Mouse (Mus musculus): ENCODE data around the gene Gpsm2.
"Not testable (repeated sequence)": the region's sequence is repeated elsewhere in the genome, so short reads cannot be mapped to it uniquely, and the experiment has no call there.

The Gpsm2 gene

DNA sequence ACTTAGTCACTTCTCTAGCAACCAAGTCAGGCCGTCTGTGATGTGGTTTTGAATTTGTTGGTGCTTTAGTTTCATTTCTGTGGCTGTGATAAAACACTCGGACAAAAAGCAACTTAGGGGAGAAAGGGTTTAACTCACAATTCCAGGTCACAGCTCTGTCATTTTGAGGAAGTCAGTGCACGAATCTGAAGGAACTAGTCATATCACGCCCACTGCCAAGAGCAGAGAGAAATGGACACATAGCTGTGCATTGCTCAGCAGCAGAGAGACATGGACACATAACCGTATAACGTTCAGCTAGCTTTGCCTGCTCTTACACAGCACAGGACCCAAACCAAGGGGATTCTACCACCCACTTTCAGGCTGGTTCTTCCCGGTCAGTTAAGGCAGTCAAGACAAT is 4.3 kb upstream of the Gpsm2 start:
- peak; percentile 24 for DNase-seq (ENCODE audit: low read depth)

DNA sequence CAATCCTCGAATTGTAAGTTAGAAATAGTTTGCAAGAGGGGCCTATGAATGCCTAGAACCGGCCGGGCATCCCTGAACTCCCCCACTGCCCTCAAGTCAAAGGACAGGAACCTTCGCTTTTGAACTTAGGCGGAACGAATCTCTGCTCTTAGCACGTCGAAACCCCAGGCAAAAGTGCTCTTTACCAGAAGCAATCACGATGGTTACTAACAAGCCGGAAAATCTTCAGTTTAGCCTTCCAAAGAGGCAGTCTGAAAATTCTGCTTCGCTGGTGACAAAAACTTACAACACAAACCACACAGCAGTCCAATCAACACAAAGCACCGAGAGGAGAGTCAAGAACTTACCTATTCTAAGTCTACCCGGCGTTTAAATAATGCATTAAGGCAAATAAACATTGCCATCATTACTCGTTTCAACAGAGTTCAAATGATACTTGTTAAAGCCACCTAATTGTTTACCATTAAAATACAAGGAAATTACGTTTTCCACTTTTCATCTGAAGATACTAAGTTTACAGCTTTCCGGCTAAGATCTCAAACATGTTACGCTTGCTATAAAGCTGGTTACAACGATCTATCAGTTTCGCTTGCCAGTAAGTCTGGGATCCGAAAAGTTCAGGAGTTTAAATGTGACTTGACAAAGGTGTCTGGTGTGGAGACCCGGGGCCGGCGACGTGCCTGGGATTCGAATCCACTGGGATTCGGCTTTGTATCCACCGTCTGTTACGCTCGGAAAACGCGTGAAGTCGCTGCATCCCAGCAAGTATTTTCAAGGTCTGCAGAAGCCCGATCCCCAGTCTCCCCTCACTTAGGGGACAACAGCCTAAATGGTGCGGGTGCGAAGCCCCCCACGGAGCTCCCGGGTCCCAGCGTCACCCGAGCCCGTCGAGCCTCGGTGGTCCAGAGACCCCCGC is 775 bp downstream of the Gpsm2 start:
- DNase-seq (ENCODE audit: low read depth): peak; percentile 26

DNA sequence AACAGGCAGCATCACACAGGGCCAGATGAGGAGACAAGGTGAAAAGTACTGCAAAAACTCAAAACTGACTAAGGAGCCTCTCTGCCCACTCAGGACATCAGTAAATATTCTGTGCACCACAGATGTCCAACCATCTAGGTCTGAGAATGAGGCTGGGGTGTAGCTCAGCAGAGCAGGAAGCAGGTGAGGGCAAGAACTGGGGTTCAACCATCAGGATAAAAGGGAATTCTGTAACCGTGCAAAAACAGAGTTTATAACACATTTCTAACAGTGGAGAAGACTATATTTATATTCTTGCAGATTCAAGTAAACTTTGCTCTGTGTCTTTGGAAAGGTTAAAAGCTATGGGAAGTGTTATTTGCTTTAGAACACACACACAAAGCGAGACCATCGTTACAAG is 2.3 kb downstream of the Gpsm2 start:
- DNase-seq (ENCODE audit: low read depth): no peak

DNA sequence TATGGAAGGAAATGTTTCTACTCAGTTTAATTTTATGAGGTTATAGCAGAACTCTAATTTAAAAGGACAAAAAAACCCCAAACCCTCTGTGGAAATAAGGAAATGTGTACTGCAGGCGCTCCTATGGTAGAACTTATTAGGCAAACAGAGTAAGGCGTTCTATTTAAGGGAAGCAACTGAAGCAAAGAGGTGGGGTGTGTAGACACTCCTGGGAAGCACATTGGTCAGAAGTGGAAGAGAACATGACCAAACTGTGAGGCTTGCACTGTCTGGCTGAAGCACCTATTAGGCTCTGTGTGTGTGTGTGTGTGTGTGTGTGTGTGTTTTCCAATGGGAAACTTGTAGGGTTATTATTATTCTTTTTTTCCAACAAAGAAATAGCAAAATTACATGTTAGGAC is 2.8 kb downstream of the Gpsm2 start:
- DNase-seq (ENCODE audit: low read depth): no peak

DNA sequence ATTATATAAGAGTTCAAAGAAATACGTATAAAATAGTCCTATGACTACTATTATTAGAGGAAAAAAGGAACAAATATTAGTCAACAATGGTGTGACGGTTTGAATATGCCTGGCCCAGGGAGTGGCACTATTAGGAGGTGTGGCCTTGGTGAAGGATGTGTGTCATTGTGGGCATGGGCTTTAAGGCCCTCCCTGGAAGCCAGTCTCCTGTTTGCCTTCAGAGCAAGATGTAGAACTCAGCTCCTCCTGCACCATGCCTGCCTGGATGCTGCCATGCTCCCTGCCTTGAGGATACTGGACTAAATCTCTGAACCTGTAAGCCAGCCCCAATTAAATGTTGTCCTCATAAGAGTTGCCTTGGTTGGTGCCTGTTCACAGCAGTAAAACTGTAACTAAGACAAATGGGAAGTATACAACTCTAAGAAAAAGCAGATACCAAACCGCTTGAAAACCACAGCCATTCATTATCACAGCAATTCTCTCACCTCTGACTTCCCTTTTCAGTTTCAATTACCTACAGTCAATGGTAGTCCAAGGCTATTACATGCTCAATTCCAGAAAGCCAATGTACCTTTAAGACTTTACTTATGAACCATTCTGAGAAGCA is 4.1 kb downstream of the Gpsm2 start:
- peak; percentile 68 for DNase-seq (ENCODE audit: low read depth)

DNA sequence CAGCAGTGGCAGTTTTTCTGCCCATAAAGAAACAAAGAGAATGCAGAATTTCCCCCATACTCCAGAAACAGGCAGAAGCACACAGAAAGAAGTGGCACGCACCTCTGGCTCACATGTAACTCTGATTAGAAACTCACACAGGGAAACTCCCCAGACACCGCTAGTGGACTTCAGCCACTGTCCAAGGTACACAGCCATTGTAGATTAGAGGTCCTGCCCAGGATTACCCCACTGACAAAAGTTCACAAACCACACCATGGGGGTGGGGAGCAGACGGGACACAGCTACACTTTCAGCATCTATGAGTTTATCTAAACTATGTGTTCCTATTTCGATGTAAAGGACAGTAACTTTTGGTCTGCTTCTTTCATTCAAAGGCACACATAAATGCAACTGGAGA is 7.3 kb downstream of the Gpsm2 start:
- no peak for DNase-seq (ENCODE audit: low read depth)

DNA sequence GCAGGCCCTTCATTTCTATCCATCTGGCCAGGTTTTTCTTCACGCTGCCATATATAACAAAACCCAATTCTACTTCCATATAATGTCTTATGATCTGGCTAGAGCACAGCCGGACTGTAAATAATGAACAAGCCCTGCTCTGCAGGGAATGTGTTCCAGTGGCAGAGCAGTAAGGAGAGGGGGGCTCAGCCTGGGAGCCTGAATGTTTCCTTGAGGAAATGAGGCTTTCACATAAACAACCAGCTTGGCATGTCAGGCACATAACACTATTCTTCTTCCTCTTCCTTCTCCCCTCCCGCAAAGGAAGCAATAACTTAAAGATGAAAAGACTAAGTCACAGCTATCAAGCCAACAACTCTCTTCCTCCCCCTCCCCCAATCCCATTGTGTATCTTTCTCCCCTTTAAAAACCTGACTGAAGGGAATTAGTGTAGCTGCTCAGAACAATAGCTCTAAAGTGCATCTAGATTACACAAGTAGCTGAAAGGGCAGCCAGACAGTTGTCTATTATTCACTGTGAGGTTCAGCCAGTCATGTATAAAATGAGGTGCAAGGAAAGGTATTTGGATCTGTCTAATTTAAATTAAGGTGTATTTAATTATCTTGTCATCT is 8.9 kb downstream of the Gpsm2 start:
- DNase-seq (ENCODE audit: low read depth): no peak

DNA sequence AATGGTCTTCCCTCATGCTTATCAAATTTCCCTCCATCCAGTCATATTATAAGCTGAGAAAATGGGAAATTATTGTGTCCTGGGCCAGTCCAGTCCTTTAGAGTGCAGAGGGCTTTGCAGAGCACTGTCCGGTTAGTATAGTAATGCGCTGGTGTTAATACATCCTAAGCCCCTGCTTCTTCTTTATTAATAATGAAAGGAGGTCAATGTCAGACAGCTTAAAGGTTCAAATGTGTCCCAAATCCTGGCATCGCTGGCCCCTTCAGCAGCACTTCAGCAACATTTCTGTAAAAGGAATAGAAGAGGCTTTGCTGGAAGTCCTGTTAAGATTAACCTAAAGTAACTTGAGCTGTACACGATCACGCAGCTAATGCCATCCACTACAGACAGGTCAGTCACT is 10.8 kb downstream of the Gpsm2 start:
- no peak for DNase-seq (ENCODE audit: low read depth)

DNA sequence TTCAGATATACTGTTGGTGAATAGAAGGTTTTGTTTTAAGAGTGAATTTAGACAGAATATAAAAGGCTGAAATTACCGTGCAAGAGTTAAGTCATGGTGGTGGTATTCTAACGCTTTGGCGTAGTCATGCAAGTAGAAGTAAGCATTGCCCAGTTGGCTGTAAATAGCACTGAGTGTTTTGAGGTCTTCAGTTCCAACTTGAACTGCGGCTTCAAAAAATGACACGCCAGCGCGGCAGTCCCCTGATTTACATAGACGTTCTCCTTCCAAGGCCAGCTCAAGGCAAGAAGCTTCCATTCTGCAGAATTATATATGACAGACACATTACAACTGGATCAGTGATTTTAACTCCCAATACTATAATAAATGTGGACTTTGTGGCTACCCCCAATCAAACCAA is 19.3 kb downstream of the Gpsm2 start:
- no peak for DNase-seq (ENCODE audit: low read depth)

DNA sequence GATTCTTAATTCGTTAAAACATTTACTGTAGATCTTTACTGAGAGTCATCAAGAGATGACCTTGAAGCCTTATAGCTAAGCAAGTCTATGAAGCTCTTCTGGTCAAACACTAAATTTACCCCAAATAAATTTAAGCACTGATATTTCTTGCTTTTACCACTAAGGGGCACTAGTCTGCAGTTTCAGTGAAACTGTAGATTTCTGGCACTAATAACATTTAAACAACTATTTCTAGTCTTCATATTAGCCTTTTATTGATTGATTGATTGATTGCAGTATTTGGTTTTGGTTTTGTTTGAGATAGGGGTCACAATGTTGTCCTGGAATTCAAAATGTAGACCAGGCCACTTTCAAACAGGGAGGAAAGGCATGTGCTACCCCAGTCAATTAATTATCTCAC is 20.9 kb downstream of the Gpsm2 start:
- peak; percentile 56 for DNase-seq (ENCODE audit: low read depth)

DNA sequence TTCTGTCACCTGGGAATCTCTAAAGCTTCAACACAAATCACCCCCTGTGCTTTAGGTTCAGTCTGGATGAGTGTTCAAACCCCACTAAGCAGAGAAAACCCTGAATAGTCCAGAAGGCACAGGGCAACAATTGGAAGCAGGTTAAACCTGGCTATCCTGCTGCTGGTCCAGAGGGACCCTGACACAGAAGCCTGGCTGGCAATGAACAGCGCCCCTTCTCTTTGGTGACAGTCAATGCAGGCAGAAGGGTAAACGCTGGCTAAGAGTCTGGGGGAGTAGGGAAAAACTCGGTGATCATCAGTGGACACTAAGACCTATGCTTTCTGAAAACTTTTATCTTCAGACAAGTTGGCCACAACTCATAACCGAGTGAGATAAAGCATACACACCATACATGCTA is 22.3 kb downstream of the Gpsm2 start:
- DNase-seq (ENCODE audit: low read depth): no peak

DNA sequence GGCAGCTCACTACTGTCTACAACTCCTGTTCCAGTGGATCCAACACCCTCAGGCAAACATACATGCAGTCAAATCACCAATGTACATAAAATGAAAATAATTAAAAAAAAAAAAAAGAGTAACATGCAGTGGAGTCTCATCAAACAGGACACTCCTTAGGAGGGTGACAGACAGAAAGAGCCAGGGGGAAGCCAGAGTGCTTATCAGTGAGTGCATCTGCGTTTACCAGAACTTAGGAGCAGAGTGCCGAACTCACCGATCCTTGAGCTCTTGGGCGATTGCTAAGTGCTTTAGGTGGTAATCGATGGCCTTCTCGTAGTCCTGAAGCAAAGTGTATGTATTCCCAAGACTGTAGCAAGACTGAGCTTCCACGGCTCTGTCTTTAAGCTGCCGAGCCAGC is 23.4 kb downstream of the Gpsm2 start:
- DNase-seq (ENCODE audit: low read depth): no peak

DNA sequence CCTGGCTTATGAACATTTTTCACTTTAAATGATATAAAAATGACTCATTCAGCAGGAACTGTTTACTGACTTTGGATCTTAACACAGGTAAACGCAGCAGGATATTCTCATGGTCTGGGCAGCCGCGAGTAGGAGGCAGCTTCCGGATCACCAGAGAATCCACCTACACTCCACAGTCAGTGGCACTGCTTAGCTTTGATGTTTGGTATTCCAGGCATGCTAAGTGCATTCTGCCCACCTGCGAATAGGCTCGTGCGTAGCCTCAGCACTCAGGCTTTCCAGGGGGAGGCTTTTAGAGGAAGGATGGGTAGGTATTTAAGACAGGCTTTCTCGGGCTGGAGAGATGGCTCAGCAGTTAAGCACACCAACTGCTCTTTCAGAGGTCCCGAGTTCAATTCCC is 27.8 kb downstream of the Gpsm2 start:
- no peak for DNase-seq (ENCODE audit: low read depth)

DNA sequence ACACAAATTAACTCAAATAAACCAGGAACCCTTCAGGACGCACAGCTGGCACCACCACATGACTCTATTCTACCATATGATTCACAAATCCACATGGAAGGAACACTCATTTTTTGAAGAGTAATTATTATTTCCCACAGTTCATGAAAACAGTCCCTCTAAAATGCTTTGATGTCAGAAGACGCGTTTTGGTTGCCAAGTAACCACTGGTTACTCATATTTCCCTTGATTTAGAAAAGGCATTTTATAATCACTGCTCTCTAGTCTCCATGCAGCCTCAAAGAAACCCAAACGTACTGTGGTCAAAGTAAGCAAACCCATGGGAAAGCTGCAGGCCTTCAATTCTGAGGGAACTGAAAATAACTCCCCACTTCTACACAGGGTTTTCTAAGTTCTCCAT is 32.1 kb downstream of the Gpsm2 start:
- no peak for DNase-seq (ENCODE audit: low read depth)

DNA sequence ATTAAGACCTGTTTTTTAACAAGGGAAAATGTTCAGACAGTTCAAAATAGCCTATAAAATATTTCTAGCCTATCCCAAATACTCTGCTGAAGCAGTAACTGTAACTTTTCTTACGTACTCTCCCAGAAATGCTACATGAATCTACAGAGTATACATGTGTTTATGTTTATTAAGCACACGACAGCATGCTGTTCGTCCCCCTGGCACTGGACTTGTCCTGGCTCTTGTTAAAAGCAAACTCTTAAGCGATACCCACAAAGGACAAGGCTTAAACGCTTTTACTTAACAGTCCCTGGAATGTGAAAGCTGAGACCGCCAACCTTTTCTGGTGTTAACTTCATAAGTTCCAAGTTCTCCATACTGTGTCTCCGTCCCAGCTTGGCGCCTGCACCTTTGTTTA is 32.7 kb downstream of the Gpsm2 start:
- no peak for DNase-seq (ENCODE audit: low read depth)

DNA sequence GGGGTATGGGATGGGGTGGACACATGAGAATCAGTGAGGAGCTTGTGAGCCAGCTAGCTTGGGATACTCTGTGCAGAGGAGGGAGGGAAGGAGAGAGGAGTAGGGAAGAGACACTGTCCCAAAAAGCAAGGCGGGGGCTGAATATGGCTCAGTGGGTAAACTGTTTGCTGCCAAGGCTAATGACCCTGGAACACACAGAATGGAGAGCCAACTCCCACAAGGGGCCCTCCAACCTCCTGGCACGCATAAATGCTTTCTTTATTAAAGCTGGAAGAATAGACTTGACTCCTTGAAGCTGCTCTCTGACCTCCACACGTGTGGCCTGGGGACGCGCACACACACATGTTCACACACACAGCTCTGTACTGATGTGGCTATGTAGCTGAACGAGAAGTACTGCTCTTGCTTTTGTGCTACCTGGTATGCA is 33.1 kb downstream of the Gpsm2 start:
- DNase-seq (ENCODE audit: low read depth): no peak

DNA sequence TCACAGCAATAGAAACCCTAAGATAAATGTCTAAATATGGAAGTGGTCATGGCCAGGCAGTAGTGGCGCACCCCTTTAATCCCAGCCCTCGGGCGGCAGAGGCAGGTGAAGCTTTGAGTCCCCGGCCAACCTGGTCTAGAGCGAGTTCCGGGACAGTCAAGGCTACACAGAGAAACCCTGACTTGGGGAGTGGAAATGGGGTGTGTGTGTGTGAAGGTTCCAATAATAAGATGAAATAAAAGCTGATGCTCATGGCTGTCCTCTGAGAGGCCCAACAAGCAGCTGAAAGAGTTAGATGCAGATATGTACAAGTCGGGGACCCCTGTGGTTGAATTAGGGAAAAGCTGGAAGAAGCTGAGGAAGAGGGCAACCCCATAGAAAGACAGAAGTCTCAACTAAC is 36.4 kb downstream of the Gpsm2 start:
- no peak for DNase-seq (ENCODE audit: low read depth)

DNA sequence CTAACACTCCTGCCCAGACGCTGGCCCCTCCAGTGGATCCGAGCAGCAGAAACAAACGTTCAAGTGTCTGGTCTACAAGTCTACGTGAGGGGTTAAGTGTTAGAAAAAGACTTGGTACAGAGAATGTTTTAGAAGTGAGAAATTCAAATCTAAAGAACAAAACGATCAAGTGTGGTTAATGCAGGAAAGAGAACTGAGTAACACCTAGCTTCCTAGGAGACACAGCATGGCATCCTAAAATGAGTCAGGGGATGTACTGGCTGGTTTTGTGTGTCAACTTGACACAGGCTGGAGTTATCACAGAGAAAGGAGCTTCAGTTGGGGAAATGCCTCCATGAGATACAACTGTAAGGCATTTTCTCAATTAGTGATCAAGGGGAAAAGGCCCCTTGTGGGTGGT is 38.5 kb downstream of the Gpsm2 start:
- not testable (repeated sequence) for DNase-seq (ENCODE audit: low read depth)

DNA sequence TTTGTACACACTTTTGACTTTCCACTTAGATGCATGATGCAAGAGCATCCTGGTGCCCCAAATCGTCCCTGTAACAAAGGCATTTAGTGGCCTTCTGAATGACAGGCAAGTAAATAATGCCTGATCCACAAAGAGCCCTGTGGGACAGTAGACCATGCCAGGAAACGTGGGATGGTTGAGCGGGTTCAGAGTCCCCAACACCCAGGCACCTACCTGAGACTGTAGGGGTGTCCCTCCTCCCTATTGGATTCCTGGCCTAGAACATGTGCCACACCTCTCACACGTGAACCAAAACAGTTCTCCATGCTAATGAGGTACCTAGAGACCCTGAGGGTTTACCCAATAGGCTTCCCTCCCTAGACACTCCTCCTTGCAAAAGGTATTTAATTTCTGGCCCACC is 41.1 kb downstream of the Gpsm2 start:
- DNase-seq (ENCODE audit: low read depth): no peak

DNA sequence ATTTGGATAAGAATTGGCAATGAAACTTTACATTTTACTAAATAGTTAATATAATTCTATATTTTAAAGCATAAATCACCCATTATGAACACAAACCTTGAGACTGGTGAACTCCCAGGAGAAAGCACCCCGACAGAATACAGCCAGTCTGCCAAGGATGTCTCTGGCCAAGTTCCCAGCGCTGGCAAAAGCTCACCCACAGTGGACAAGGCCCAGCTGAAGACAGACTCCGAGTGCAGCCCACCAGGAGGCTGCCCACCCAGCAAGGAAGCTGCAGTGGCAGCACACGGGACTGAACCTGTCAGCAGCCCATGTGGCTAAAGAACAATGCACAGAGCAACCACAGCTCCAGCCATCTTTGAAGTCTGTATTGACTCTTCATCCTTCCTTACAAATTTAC is 45.5 kb downstream of the Gpsm2 start:
- DNase-seq (ENCODE audit: low read depth): no peak

DNA sequence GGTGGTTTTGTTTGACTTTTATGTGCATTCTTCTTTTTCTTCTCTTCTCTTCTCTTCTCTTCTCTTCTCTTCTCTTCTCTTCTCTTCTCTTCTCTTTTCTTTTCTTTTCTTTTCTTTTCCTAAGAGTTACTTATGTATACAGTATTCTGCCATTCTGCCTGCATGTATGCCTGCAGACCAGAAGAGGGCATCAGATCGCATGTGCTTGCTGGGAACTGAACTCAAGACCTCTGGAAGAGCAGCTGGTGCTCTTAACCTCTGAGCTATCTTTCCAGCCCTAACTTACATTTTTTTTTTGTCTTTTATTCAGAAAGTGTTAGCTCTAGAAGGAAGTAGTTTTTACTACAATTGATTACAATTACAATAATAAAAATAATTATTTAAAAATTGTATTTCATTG is 61.2 kb downstream of the Gpsm2 start:
- DNase-seq (ENCODE audit: low read depth): peak; percentile 51

DNA sequence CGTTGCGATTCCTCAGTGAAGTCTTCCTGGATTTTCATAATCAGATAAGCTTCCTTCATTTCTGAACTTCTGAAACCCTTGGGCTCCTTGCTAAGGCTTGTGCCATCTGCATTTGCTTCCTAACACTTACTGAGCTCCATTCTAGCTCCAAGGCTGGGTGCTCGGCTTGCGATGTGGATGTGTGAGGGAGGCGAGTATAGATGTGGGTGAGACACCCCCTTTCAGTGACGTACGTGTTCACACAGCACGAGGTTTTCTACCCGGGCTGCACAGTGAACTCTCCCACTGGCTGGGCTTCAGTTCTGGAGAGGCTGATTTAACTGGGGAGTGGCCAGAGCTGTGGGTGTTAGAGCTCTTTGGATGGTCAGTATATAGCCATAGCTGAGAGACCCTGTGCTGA is 63.5 kb downstream of the Gpsm2 start:
- DNase-seq (ENCODE audit: low read depth): no peak

DNA sequence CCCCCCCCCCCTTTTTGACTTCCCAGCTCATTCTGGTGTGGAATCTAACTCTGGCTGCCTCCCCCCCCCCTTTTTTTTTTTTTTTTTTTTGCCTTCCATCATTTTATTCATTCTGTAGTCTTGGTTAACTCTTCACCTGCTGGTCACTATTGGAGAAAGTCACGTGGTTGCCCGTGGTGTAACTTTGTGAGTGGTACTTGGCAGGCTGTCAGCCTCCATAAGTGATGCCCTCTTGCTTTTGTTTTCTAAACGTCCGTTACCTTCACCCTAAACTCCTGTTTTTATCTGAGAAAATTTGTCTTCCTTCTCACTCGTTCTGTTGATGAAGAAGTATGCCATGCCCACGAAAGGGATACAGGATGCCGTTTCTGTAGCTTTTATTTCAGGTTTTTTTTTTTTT is 66.6 kb downstream of the Gpsm2 start:
- DNase-seq (ENCODE audit: low read depth): peak; percentile 51

Data from 416B (cell line).